Mouse (Mus musculus) myocyte (in vitro differentiated cells): ENCODE measurements around the gene Scn5a. TPM values are rescaled to one million over a fixed set of nuclear protein-coding genes. Genes with fewer than 3 reads are reported as not detected.

Experiments
- H3K27me3 ChIP-seq: one replicate; pipeline ENCODE4 v1.6.1; 2011; ENCODE audit not compliant: control insufficient read depth, insufficient read depth, insufficient read length
- H3K36me3 ChIP-seq: one replicate; pipeline ENCODE4 v1.6.1; 2011; ENCODE audit not compliant: control insufficient read depth, insufficient read depth
- H3K4me2 ChIP-seq: one replicate; pipeline ENCODE4 v1.6.1; 2011; ENCODE audit warnings: low read depth, control low read depth
- H3K4me3 ChIP-seq: one replicate; pipeline ENCODE4 v1.5.1; 2011; ENCODE audit warnings: mild to moderate bottlenecking, control low read depth, moderate library complexity
- H3K79me2 ChIP-seq: one replicate; pipeline ENCODE4 v1.6.1; 2011; ENCODE audit not compliant: control insufficient read depth, insufficient read depth
- H3ac ChIP-seq: one replicate; pipeline ENCODE4 v1.6.1; 2011; ENCODE audit not compliant: control insufficient read depth, insufficient read length
- CEBPB ChIP-seq: IDR thresholded peaks from 2 replicates; pipeline ENCODE4 v1.6.1; 2011; ENCODE audit warnings: mild to moderate bottlenecking, moderate library complexity; ENCODE audit not compliant: poor library complexity, insufficient read depth, severe bottlenecking
- E2F4 ChIP-seq: IDR thresholded peaks from one replicate; pipeline ENCODE4 v1.6.1; 2011; ENCODE audit warnings: mild to moderate bottlenecking, control low read depth, moderate library complexity; ENCODE audit not compliant: insufficient read depth
- MAX ChIP-seq: IDR thresholded peaks from one replicate; pipeline ENCODE4 v1.6.1; 2011; ENCODE audit warnings: low read depth, mild to moderate bottlenecking, control low read depth
- MYOD1 ChIP-seq, 3 experiments: IDR thresholded peaks; one replicate each; pipeline ENCODE4 v1.6.1; 2011; ENCODE audit warnings: control low read depth in 2 of 3, low read depth in 2 of 3, mild to moderate bottlenecking in 2 of 3, moderate library complexity in 1 of 3; ENCODE audit not compliant: insufficient read length in 2 of 3, control insufficient read depth in 1 of 3
- MYOG ChIP-seq, 3 experiments: IDR thresholded peaks; one replicate each; pipeline ENCODE4 v1.6.1; 2011; ENCODE audit warnings: control low read depth in 2 of 3, low read depth in 2 of 3, mild to moderate bottlenecking in 2 of 3; ENCODE audit not compliant: insufficient read length in 2 of 3, control insufficient read depth in 1 of 3, insufficient read depth in 1 of 3
- POLR2A ChIP-seq: IDR thresholded peaks from one replicate; pipeline ENCODE4 v1.6.1; 2011; ENCODE audit warnings: low read depth, mild to moderate bottlenecking, control low read depth, moderate library complexity; ENCODE audit not compliant: insufficient read length
- POLR2AphosphoS2 ChIP-seq: IDR thresholded peaks from one replicate; pipeline ENCODE4 v1.6.1; 2011; ENCODE audit warnings: low read depth, control low read depth; ENCODE audit not compliant: insufficient read length
- REST ChIP-seq: IDR thresholded peaks from one replicate; pipeline ENCODE4 v1.6.1; 2011; ENCODE audit warnings: mild to moderate bottlenecking, control low read depth, moderate library complexity; ENCODE audit not compliant: insufficient read depth, insufficient read length
- SRF ChIP-seq: IDR thresholded peaks from one replicate; pipeline ENCODE4 v1.6.1; 2011; ENCODE audit warnings: low read depth; ENCODE audit not compliant: control insufficient read depth, insufficient read length
- TCF12 ChIP-seq: IDR thresholded peaks from one replicate; pipeline ENCODE4 v1.6.1; 2011; ENCODE audit warnings: mild to moderate bottlenecking, control low read depth; ENCODE audit not compliant: poor library complexity, insufficient read depth, severe bottlenecking
- TCF3 ChIP-seq: IDR thresholded peaks from one replicate; pipeline ENCODE4 v1.6.1; 2011; ENCODE audit warnings: low read depth, control low read depth; ENCODE audit not compliant: insufficient read length
- USF1 ChIP-seq: IDR thresholded peaks from one replicate; pipeline ENCODE4 v1.6.1; 2011; ENCODE audit warnings: low read depth, mild to moderate bottlenecking, control low read depth, moderate library complexity
- polyA plus RNA-seq: library from polyadenylated mRNA; unstranded; fragments of >200 nt; fragmentation: generic; extraction: Trizol; gene quantifications from one replicate; pipeline ENCODE4 v1.2.1, GENCODE M21; 2012; ENCODE audit warnings: missing spikeins

The Scn5a gene
- polyA plus RNA-seq, 1 experiment, result 30.6 TPM

DNA sequence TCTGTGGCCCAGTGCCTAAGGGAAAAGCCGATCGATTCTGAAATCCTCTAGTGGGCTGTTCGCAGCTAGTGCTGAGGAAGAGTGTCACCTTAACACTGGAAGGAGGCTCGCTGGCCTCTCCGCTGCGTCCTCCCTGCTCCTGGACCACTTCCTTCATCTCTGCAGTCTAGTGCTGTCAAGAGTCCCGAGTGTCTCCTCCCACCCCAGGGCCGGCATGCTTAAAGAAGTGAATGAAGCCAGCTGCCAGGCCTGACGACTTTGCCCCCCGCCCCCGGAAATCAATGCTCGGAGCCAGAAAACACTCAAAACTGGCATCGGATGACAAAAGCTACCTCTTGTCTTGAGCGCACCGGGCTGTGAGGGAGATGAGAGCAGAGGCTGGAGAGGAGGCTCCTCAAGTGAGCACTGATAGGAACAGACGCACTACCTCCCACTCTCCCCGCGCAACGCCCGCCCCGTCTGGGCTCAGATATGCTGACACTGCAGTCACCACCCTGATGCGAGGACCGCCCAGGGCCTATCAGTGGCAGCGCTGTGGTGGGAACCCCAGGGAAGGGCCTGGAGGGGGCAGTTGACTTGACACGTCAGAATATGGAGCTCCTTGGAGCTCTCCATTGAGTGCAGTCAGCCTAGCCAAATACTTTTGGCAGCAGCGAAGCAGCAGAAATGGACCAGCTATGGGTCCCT is 10.1 kb upstream of the Scn5a start:
- H3K79me2 ChIP-seq, result no peaks in the 10 kb centered on the region
- H3K27me3 ChIP-seq, result no peaks in the 10 kb centered on the region
- no peak overlapping the region for H3ac ChIP-seq
- no peaks in the 10 kb centered on the region for H3K36me3 ChIP-seq
- no peak overlapping the region for H3K4me2 ChIP-seq
- H3K4me3 ChIP-seq, result no peak overlapping the region
- no peak for TF ChIP-seq TCF3
- no peak for TF ChIP-seq POLR2A
- no peak for TF ChIP-seq TCF12
- TF ChIP-seq POLR2AphosphoS2, result no peak
- TF ChIP-seq E2F4, result no peak
- TF ChIP-seq CEBPB, result no peak
- no peak for TF ChIP-seq REST
- no peak for TF ChIP-seq USF1
- no peak for TF ChIP-seq MYOG (IDR thresholded peaks at IDR 0.05; ENCODE audit: control insufficient read depth in 1 of 3, insufficient read depth in 1 of 3, insufficient read length in 2 of 3, low read depth in 2 of 3)
- TF ChIP-seq MAX, result no peak
- TF ChIP-seq SRF, result no peak
- TF ChIP-seq MYOD1 (IDR thresholded peaks at IDR 0.05; ENCODE audit: control insufficient read depth in 1 of 3, insufficient read length in 2 of 3, low read depth in 2 of 3), result no peak

DNA sequence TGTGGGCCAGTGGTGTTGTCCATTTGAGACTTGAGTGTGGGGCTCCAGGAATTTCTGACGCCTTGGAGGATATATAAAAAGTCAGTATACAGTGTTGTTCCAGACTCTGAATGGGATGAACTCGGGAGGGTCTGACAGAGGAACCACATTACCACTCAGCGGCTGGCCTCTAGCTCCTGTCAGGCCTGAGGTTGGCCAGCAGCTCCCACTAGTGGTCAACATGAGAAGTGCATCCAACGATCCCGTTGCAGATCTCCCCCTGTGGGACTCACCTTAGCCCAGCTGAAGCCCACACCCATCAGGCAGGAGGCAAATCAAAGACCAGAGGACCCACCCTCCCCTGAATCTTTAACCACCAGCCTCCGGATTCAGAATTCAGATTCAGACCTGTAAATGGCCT is 1.9 kb upstream of the Scn5a start:
- Histone ChIP-seq H3ac (no peak overlapping the region), H3K27me3 (no peaks in the 10 kb centered on the region), H3K4me2 (no peak overlapping the region), H3K79me2 (peaks cover 9% of the 10 kb centered on the region), H3K4me3 (no peak overlapping the region), H3K36me3 (no peaks in the 10 kb centered on the region)
- TF ChIP-seq TCF12, result no peak
- no peak for TF ChIP-seq SRF
- TF ChIP-seq REST, result no peak
- TF ChIP-seq MAX, result no peak
- no peak for TF ChIP-seq POLR2AphosphoS2
- TF ChIP-seq MYOG (IDR thresholded peaks at IDR 0.05; ENCODE audit: control insufficient read depth in 1 of 3, insufficient read depth in 1 of 3, insufficient read length in 2 of 3, low read depth in 2 of 3), result no peak
- no peak for TF ChIP-seq POLR2A
- TF ChIP-seq TCF3, result no peak
- no peak for TF ChIP-seq MYOD1 (IDR thresholded peaks at IDR 0.05; ENCODE audit: control insufficient read depth in 1 of 3, insufficient read length in 2 of 3, low read depth in 2 of 3)
- TF ChIP-seq E2F4, result no peak
- TF ChIP-seq CEBPB, result no peak
- TF ChIP-seq USF1, result no peak

DNA sequence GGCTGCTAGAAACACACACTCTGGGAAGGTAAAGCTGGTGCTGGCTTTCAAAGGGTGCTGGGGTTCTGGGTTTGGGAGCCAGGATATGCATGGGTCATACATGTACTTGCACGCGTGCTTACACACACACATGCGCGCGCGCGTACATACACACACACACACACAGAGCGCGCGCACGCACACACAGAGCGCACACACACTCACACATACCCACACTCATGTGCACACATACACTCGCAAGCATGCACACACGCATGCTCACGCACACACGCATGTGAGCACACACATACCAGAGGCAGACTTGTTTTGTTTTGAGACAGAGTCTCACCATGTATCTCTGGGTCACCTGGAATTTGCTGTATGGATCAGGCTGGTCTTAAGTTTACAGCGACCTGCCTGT is 1.4 kb upstream of the Scn5a start:
- Histone ChIP-seq H3K27me3 (no peaks in the 10 kb centered on the region), H3ac (no peak overlapping the region), H3K4me3 (no peak overlapping the region), H3K36me3 (no peaks in the 10 kb centered on the region), H3K79me2 (peaks cover 13% of the 10 kb centered on the region), H3K4me2 (no peak overlapping the region)
- TF ChIP-seq MYOD1 (IDR thresholded peaks at IDR 0.05; ENCODE audit: control insufficient read depth in 1 of 3, insufficient read length in 2 of 3, low read depth in 2 of 3), result peak in 1 of 3 experiments; percentile 2
- no peak for TF ChIP-seq REST
- TF ChIP-seq MYOG (IDR thresholded peaks at IDR 0.05; ENCODE audit: control insufficient read depth in 1 of 3, insufficient read depth in 1 of 3, insufficient read length in 2 of 3, low read depth in 2 of 3), result no peak

DNA sequence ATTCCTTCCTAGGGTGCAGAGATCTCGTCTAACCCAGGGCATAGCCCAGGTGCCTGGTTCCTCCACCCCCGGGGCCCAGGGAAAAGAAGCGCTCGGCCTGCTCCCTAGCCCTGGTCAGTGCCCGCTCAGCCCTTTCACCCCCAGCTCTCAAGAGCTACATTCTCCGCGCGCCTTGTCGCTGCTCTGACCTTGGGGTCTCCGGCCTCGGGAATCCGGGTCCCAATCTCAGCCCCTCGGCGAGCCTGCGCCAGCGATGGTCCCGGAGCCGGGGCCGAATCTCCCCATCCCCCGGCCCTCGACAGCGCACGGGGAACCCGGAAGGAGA is 543 bp downstream of the Scn5a start:
- H3K4me3 ChIP-seq, result peak overlapping the region; percentile 30
- H3K79me2 ChIP-seq, result peaks cover 18% of the 10 kb centered on the region
- peak overlapping the region; percentile 21 for H3ac ChIP-seq
- no peak for TF ChIP-seq TCF12
- no peak for TF ChIP-seq POLR2A
- TF ChIP-seq TCF3, result no peak
- TF ChIP-seq SRF, result no peak
- no peak for TF ChIP-seq MYOD1 (IDR thresholded peaks at IDR 0.05; ENCODE audit: control insufficient read depth in 1 of 3, insufficient read length in 2 of 3, low read depth in 2 of 3)
- no peak for TF ChIP-seq USF1
- TF ChIP-seq REST, result no peak
- no peak for TF ChIP-seq E2F4
- no peak for TF ChIP-seq CEBPB
- TF ChIP-seq MAX, result no peak
- H3K4me2 ChIP-seq, result peak overlapping the region; percentile 59
- no peaks in the 10 kb centered on the region for H3K36me3 ChIP-seq
- H3K27me3 ChIP-seq, result no peaks in the 10 kb centered on the region

DNA sequence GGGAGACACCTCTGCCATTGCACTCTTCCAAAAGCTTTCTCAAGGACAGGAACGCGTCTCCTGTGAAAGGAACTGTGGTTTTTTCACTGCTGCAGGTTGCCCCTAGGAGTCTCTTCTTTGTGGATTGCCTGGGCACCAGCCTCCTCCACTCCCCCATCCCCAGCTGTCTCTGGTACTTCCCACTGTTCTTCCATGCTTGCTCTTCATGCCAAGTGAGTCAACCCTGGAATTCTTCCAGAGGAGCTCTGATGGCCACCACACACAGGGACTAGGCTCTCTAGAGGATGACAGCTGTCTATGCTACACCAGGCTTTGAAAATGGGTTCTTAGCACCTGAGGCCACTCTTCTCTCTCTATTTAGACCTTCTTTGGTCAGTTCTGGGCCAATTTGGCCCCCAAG is 1.8 kb downstream of the Scn5a start:
- Histone ChIP-seq H3K27me3 (no peaks in the 10 kb centered on the region), H3K4me2 (peak overlapping the region; percentile 59), H3K4me3 (peak overlapping the region; percentile 30), H3K36me3 (no peaks in the 10 kb centered on the region), H3ac (no peak overlapping the region), H3K79me2 (peaks cover 27% of the 10 kb centered on the region)
- TF ChIP-seq REST (no peak), MYOG (IDR thresholded peaks at IDR 0.05; ENCODE audit: control insufficient read depth in 1 of 3, insufficient read depth in 1 of 3, insufficient read length in 2 of 3, low read depth in 2 of 3) (peak; percentile 12 to 81 (median 79)), MYOD1 (IDR thresholded peaks at IDR 0.05; ENCODE audit: control insufficient read depth in 1 of 3, insufficient read length in 2 of 3, low read depth in 2 of 3) (peak; percentile 39 to 80 (median 73)), TCF12 (peak; percentile 78)
